Mouse (Mus musculus): ENCODE measurements around the gene Cfap36.

DNA sequence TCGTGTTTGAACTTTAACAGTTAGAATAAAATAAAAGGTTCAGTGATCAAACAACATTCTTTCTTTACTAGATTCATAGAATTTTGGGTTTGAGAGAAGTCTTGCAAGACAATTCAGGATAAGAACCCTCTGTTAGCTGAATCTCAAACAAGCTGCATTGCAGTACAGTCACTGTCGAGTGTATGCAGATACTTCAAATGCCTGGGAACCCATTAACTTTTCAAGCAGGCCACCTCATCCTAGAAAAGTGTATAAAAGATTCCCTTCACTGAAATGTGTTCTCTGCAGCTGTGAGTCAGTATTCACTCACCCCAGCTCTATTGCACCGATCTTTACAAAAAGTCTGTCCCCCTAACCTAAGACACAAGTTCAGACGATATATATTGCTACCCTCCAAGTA is 1.2 kb downstream of the Cfap36 start:
- TF ChIP-seq E2F4 (IDR thresholded peaks at IDR 0.05; ENCODE audit: insufficient read depth) = no peak
- no peak for TF ChIP-seq MYOG (IDR thresholded peaks at IDR 0.05; ENCODE audit: control insufficient read depth in 1 of 3, insufficient read depth in 1 of 3, insufficient read length in 2 of 3, low read depth in 2 of 3)
- TF ChIP-seq POLR2A (IDR thresholded peaks at IDR 0.05; ENCODE audit: insufficient read length, low read depth) = no peak
